Mouse (Mus musculus) intestine, postnatal 0 days (tissue): Measurements from ENCODE around the gene Rpl29. TPM values are rescaled to one million over a fixed set of nuclear protein-coding genes. Genes with fewer than 3 reads are reported as not detected.

Source experiments
- ATAC-seq: fragments of 200-750 bp; cut with Nextera tagmentation; 2 replicates; pipeline ENCODE4 v1.8.0; 2017; ENCODE audit warnings: mild to moderate bottlenecking, moderate TSS enrichment, moderate library complexity
- H3K27ac ChIP-seq: fragments of 300-500 bp; sonication (generic); 2 replicates; pipeline ENCODE4 v1.5.1; 2014; ENCODE audit warnings: mild to moderate bottlenecking, low read depth, low read length, moderate library complexity
- H3K27me3 ChIP-seq: fragments of 300-500 bp; sonication (generic); replicated peaks from 2 replicates; pipeline ENCODE4 v1.6.1; 2014; ENCODE audit warnings: low read length, mixed read lengths; ENCODE audit not compliant: control insufficient read depth, insufficient read depth
- H3K36me3 ChIP-seq: fragments of 300-500 bp; sonication (generic); 2 replicates; pipeline ENCODE4 v1.6.1; 2014; ENCODE audit warnings: mild to moderate bottlenecking, moderate library complexity; ENCODE audit not compliant: control insufficient read depth, insufficient read depth
- H3K4me1 ChIP-seq: fragments of 300-500 bp; sonication (generic); replicated peaks from 2 replicates; pipeline ENCODE4 v1.6.1; 2014; ENCODE audit warnings: antibody characterized with exemption, low read length, mixed read lengths; ENCODE audit not compliant: control insufficient read depth, insufficient read depth
- H3K4me2 ChIP-seq: fragments of 300-500 bp; sonication (generic); replicated peaks from 2 replicates; pipeline ENCODE4 v1.6.1; 2014; ENCODE audit warnings: low read depth, mild to moderate bottlenecking, moderate library complexity
- H3K4me3 ChIP-seq: fragments of 300-500 bp; sonication (generic); 2 replicates; pipeline ENCODE4 v1.5.1; 2014; ENCODE audit warnings: low read depth, low read length
- H3K9ac ChIP-seq: fragments of 300-500 bp; sonication (generic); 2 replicates; pipeline ENCODE4 v1.6.1; 2014; ENCODE audit warnings: mild to moderate bottlenecking, low read depth, low read length
- H3K9me3 ChIP-seq: fragments of 300-500 bp; sonication (generic); 2 replicates; pipeline ENCODE4 v1.6.1; 2016; ENCODE audit warnings: mixed run types; ENCODE audit not compliant: control insufficient read depth
- CTCF ChIP-seq: sonication (generic); IDR thresholded peaks from 2 replicates; pipeline ENCODE4 v1.5.1; 2016; ENCODE audit warnings: low read depth, mild to moderate bottlenecking, control low read depth, antibody characterized with exemption, moderate library complexity
- WGBS: fragments of 180-500 bp; shearing (Covaris S2); extraction: QIAGEN DNeasy Blood & Tissue Kit; methylation state at CpG from one replicate; pipeline ENCODE4 v1.1.7; 2014; 5-methylcytosine and 5-hydroxymethylcytosine counted together
- polyA plus RNA-seq: library from polyadenylated mRNA; unstranded; fragments of >200 nt; fragmentation: Nextera tagmentation; extraction: Ambion mirVana; gene quantifications from 2 replicates; pipeline ENCODE4 v1.2.1, GENCODE M21; 2015

Rpl29 gene
- polyA plus RNA-seq, 1 experiment from 2014 or later, result 575 TPM

GRCm38 (mm10) chr9:106456325-106457162 lies 27.3 kb downstream of the Rpl29 start:
- Histone ChIP-seq H3K4me1 (no peaks in the 10 kb centered on the region; the same call in 1 of the 2 replicates), H3K36me3 (no peaks in the 10 kb centered on the region; the same call in 1 of the 2 replicates), H3K9me3 (no peaks in the 10 kb centered on the region), H3K9ac (no peak overlapping the region), H3K4me2 (peak overlapping the region; percentile 13; the same call in 1 of the 2 replicates), H3K27ac (no peak overlapping the region; the same call in 1 of the 2 replicates), H3K27me3 (no peaks in the 10 kb centered on the region), H3K4me3 (no peak overlapping the region)
- no peak for ATAC-seq
- TF ChIP-seq CTCF, result no peak
- 63% methylated on average over 15 of the region's 15 CpGs for WGBS

GRCm38 (mm10) chr9:106457163-106457559 lies 27.9 kb downstream of the Rpl29 start:
- Histone ChIP-seq H3K4me3 (no peak overlapping the region), H3K4me1 (no peaks in the 10 kb centered on the region; the same call in 1 of the 2 replicates), H3K9me3 (no peaks in the 10 kb centered on the region), H3K36me3 (no peaks in the 10 kb centered on the region; the same call in 1 of the 2 replicates), H3K9ac (no peak overlapping the region), H3K27me3 (no peaks in the 10 kb centered on the region), H3K4me2 (no peak overlapping the region), H3K27ac (no peak overlapping the region)
- no peak for TF ChIP-seq CTCF
- no peak for ATAC-seq
- 71% methylated on average over 9 of the region's 9 CpGs for WGBS

GRCm38 (mm10) chr9:106457920-106458319 lies 28.7 kb downstream of the Rpl29 start:
- no peak for TF ChIP-seq CTCF
- no peaks in the 10 kb centered on the region; the same call in 1 of the 2 replicates for H3K36me3 ChIP-seq
- H3K9me3 ChIP-seq, result no peaks in the 10 kb centered on the region
- no peak overlapping the region for H3K9ac ChIP-seq
- no peaks in the 10 kb centered on the region; the same call in 1 of the 2 replicates for H3K4me1 ChIP-seq
- ATAC-seq, result no peak
- WGBS, result 81% methylated on average over 5 of the region's 5 CpGs
- H3K4me2 ChIP-seq, result no peak overlapping the region
- H3K27me3 ChIP-seq, result no peaks in the 10 kb centered on the region
- no peak overlapping the region for H3K27ac ChIP-seq
- no peak overlapping the region for H3K4me3 ChIP-seq

GRCm38 (mm10) chr9:106459946-106460345 lies 30.7 kb downstream of the Rpl29 start:
- H3K36me3 ChIP-seq, result no peaks in the 10 kb centered on the region; the same call in 1 of the 2 replicates
- no peak for TF ChIP-seq CTCF
- 73% methylated on average over 15 of the region's 15 CpGs for WGBS
- H3K9ac ChIP-seq, result no peak overlapping the region
- no peaks in the 10 kb centered on the region for H3K9me3 ChIP-seq
- H3K4me1 ChIP-seq, result no peaks in the 10 kb centered on the region
- ATAC-seq, result no peak
- no peak overlapping the region for H3K4me3 ChIP-seq
- H3K4me2 ChIP-seq, result no peak overlapping the region
- peaks cover 6% of the 10 kb centered on the region; the same call in 1 of the 2 replicates for H3K27me3 ChIP-seq
- no peak overlapping the region for H3K27ac ChIP-seq

GRCm38 (mm10) chr9:106460401-106461025 lies 31.3 kb downstream of the Rpl29 start:
- Histone ChIP-seq H3K4me3 (no peak overlapping the region), H3K36me3 (no peaks in the 10 kb centered on the region; the same call in 1 of the 2 replicates), H3K9ac (no peak overlapping the region), H3K4me1 (no peaks in the 10 kb centered on the region), H3K27me3 (peaks cover 12% of the 10 kb centered on the region; the same call in 1 of the 2 replicates), H3K9me3 (no peaks in the 10 kb centered on the region), H3K27ac (no peak overlapping the region), H3K4me2 (no peak overlapping the region)
- no peak for ATAC-seq
- TF ChIP-seq CTCF, result no peak
- 84% methylated on average over 18 of the region's 18 CpGs for WGBS

- no peak overlapping the region for H3K27ac ChIP-seq
- no peaks in the 10 kb centered on the region for H3K9me3 ChIP-seq
- H3K4me2 ChIP-seq, result no peak overlapping the region
- H3K36me3 ChIP-seq, result no peaks in the 10 kb centered on the region; the same call in 1 of the 2 replicates
- no peak overlapping the region for H3K4me3 ChIP-seq
- ATAC-seq, result no peak
- H3K27me3 ChIP-seq, result peaks cover 17% of the 10 kb centered on the region; the same call in 1 of the 2 replicates
- 95% methylated on average over 9 of the region's 9 CpGs for whole genome bisulfite sequencing
- H3K9ac ChIP-seq, result no peak overlapping the region
- H3K4me1 ChIP-seq, result no peaks in the 10 kb centered on the region
- TF ChIP-seq CTCF, result no peak
Observed at GRCm38 (mm10) chr9:106461026-106461415, 31.8 kb downstream of the Rpl29 start.
